Mouse (Mus musculus) forebrain, embryonic 12.5 days (tissue): ENCODE results near the gene AB124611. TPM values are rescaled to one million over a fixed set of nuclear protein-coding genes. Genes with fewer than 3 reads are reported as not detected.

ENCODE experiments used
- ATAC-seq: fragments of 200-750 bp; cut with Nextera tagmentation; 2 replicates; pipeline ENCODE4 v1.8.0; 2017; ENCODE audit warnings: moderate TSS enrichment; ENCODE audit not compliant: low FRiP score
- H3K27ac ChIP-seq: fragments of 300-500 bp; sonication (generic); 2 replicates; pipeline ENCODE4 v1.5.1; 2016; ENCODE audit warnings: mild to moderate bottlenecking
- H3K27me3 ChIP-seq: fragments of 300-500 bp; sonication (generic); 2 replicates; pipeline ENCODE4 v1.6.1; 2016; ENCODE audit warnings: mild to moderate bottlenecking
- H3K36me3 ChIP-seq: fragments of 300-500 bp; sonication (generic); replicated peaks from 2 replicates; pipeline ENCODE4 v1.6.1; 2016; ENCODE audit warnings: mild to moderate bottlenecking
- H3K4me1 ChIP-seq: fragments of 300-500 bp; sonication (generic); 2 replicates; pipeline ENCODE4 v1.6.1; 2016
- H3K4me2 ChIP-seq: fragments of 300-500 bp; sonication (generic); 2 replicates; pipeline ENCODE4 v1.6.1; 2016; ENCODE audit warnings: mild to moderate bottlenecking, moderate library complexity
- H3K4me3 ChIP-seq: fragments of 300-500 bp; sonication (generic); replicated peaks from 2 replicates; pipeline ENCODE4 v1.5.1; 2016; ENCODE audit warnings: mild to moderate bottlenecking
- H3K9ac ChIP-seq: fragments of 300-500 bp; sonication (generic); 2 replicates; pipeline ENCODE4 v1.6.1; 2016; ENCODE audit warnings: mild to moderate bottlenecking
- H3K9me3 ChIP-seq: fragments of 300-500 bp; sonication (generic); 2 replicates; pipeline ENCODE4 v1.6.1; 2016
- WGBS: fragments of 180-500 bp; shearing (Covaris S2); methylation state at CpG from one replicate; pipeline ENCODE4 v1.1.7; 2016; 5-methylcytosine and 5-hydroxymethylcytosine counted together
- microRNA-seq: library from miRNA; unstranded; fragments of <30 nt; microRNA quantifications from one replicate; pipeline ENCODE4, GENCODE M21; 2017
- polyA plus RNA-seq: library from polyadenylated mRNA; unstranded; fragments of >200 nt; fragmentation: Nextera tagmentation; extraction: Ambion mirVana; gene quantifications from 2 replicates; pipeline ENCODE4 v1.2.1, GENCODE M21; 2016

Gene AB124611
- polyA plus RNA-seq, 1 experiment from 2014 or later = 7.2 TPM

DNA sequence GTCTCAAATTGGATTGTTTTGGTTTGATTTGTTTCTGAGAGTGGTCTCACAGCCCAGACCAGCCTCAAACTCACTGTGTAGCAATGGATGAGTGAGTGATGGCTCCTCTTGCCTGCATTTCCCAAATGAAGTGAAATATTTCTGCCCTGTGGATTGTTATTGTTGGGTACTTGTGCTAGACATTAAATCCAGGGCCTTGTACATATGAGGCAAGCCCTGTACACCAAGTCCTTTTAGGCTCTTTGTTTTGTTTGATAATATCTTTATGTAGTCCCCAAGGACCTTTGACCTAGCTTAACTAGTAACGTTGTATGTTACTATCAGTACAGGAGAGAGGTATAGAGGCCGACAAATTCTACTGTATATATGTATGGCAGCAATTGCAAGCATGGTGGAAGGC, 68.9 kb downstream of the AB124611 start:
- H3K27me3 ChIP-seq = no peaks in the 10 kb centered on the region
- no peak for ATAC-seq
- no peak overlapping the region for H3K9ac ChIP-seq
- no peak overlapping the region for H3K4me2 ChIP-seq
- H3K4me3 ChIP-seq = no peak overlapping the region
- H3K4me1 ChIP-seq = peaks cover 38% of the 10 kb centered on the region
- peaks cover 18% of the 10 kb centered on the region for H3K36me3 ChIP-seq
- H3K27ac ChIP-seq = no peak overlapping the region
- 92% methylated on average over 2 of the region's 2 CpGs for WGBS
- no peaks in the 10 kb centered on the region for H3K9me3 ChIP-seq

Small RNA genes lying within 50 kb of the gene (microRNA-seq; reads per million reads assigned to microRNA genes)
- 6.6 reads per million, percentile 22 among the genes with 10 or more reads in this experiment for gene Mir199a-1

Other genes with a start within 250 kb of the AB124611 start
- gene Kri1, start 238.2 kb upstream of the AB124611 start, polyA plus RNA-seq = 19.5 and 20.8 TPM in 2 replicates
- 70.6 and 74.5 TPM in 2 replicates for gene Cdkn2d, start 234.8 kb upstream of the AB124611 start, polyA plus RNA-seq
- 3.3 TPM in 2 replicates for gene Ap1m2, start 213.8 kb upstream of the AB124611 start, polyA plus RNA-seq
- 76.9 and 80.1 TPM in 2 replicates for gene Slc44a2, start 205.5 kb upstream of the AB124611 start, polyA plus RNA-seq
- gene Ilf3, start 158.3 kb upstream of the AB124611 start, polyA plus RNA-seq = 335 and 363 TPM in 2 replicates
- gene Qtrt1, start 114.3 kb upstream of the AB124611 start, polyA plus RNA-seq = 43.5 and 50.8 TPM in 2 replicates
- gene Dnm2, start 101.3 kb upstream of the AB124611 start, polyA plus RNA-seq = 73.8 and 78.4 TPM in 2 replicates
- 68.0 and 68.2 TPM in 2 replicates for gene Tmed1, start 15.9 kb upstream of the AB124611 start, polyA plus RNA-seq
- gene Carm1, start 20.7 kb downstream of the AB124611 start, polyA plus RNA-seq = 54.7 and 62.5 TPM in 2 replicates
- 54.5 and 55.9 TPM in 2 replicates for gene Timm29, start 66.5 kb downstream of the AB124611 start, polyA plus RNA-seq
- gene Yipf2, start 66.7 kb downstream of the AB124611 start, polyA plus RNA-seq = 17.3 TPM in 2 replicates
- gene Smarca4, start 90.0 kb downstream of the AB124611 start, polyA plus RNA-seq = 184 and 203 TPM in 2 replicates
- 34.1 and 40.3 TPM in 2 replicates for gene Ldlr, start 197.3 kb downstream of the AB124611 start, polyA plus RNA-seq
- gene Spc24, start 234.1 kb downstream of the AB124611 start, polyA plus RNA-seq = 112 and 118 TPM in 2 replicates